Mouse (Mus musculus) hindbrain, postnatal 0 days (tissue): ENCODE measurements around the gene Kmt2b. TPM values are rescaled to one million over a fixed set of nuclear protein-coding genes. Genes with fewer than 3 reads are reported as not detected.

ENCODE experiments used
- ATAC-seq: fragments of 200-750 bp; cut with Nextera tagmentation; 2 replicates; pipeline ENCODE4 v1.8.0; 2017; ENCODE audit warnings: mild to moderate bottlenecking, moderate TSS enrichment, moderate library complexity
- DNase-seq: peaks from one replicate; pipeline ENCODE4 v3.0.0-alpha.2; 2015; ENCODE audit warnings: low spot score
- H3K27ac ChIP-seq: fragments of 300-500 bp; sonication (generic); 2 replicates; pipeline ENCODE4 v1.5.1; 2014; ENCODE audit warnings: mild to moderate bottlenecking
- H3K27me3 ChIP-seq: fragments of 300-500 bp; sonication (generic); 2 replicates; pipeline ENCODE4 v1.6.1; 2014; ENCODE audit warnings: low read length, mixed read lengths; ENCODE audit not compliant: insufficient read depth
- H3K36me3 ChIP-seq: fragments of 300-500 bp; sonication (generic); 2 replicates; pipeline ENCODE4 v1.6.1; 2014; ENCODE audit warnings: low read length, mixed read lengths; ENCODE audit not compliant: insufficient read depth
- H3K4me1 ChIP-seq: fragments of 300-500 bp; sonication (generic); 2 replicates; pipeline ENCODE4 v1.6.1; 2014; ENCODE audit warnings: antibody characterized with exemption, low read length, mixed read lengths; ENCODE audit not compliant: insufficient read depth
- H3K4me2 ChIP-seq: fragments of 300-500 bp; sonication (generic); 2 replicates; pipeline ENCODE4 v1.6.1; 2014; ENCODE audit warnings: low read depth, mild to moderate bottlenecking, low read length, moderate library complexity, mixed read lengths
- H3K4me3 ChIP-seq: fragments of 300-500 bp; sonication (generic); 2 replicates; pipeline ENCODE4 v1.5.1; 2014; ENCODE audit warnings: low read length
- H3K9ac ChIP-seq: fragments of 300-500 bp; sonication (generic); replicated peaks from 2 replicates; pipeline ENCODE4 v1.6.1; 2014; ENCODE audit warnings: mild to moderate bottlenecking, low read length, moderate library complexity, mixed read lengths
- H3K9me3 ChIP-seq: fragments of 300-500 bp; sonication (generic); 2 replicates; pipeline ENCODE4 v1.6.1; 2016; ENCODE audit warnings: low read length, mixed read lengths
- CTCF ChIP-seq: IDR thresholded peaks from 2 replicates; pipeline ENCODE4 v1.5.1; 2016; ENCODE audit warnings: antibody characterized with exemption, control low read depth, low read depth
- WGBS: fragments of 180-500 bp; shearing (Covaris S2); extraction: QIAGEN DNeasy Blood & Tissue Kit; methylation state at CpG from one replicate; pipeline ENCODE4 v1.1.7; 2014; 5-methylcytosine and 5-hydroxymethylcytosine counted together
- polyA plus RNA-seq: library from polyadenylated mRNA; unstranded; fragments of >200 nt; fragmentation: Nextera tagmentation; extraction: Ambion mirVana; gene quantifications from 2 replicates; pipeline ENCODE4 v1.2.1, GENCODE M21; 2015
- total RNA-seq: library from RNA; depleted of rRNA; stranded (reverse); fragments of >200 nt; gene quantifications from 2 replicates; pipeline ENCODE4 v1.2.3, GENCODE M21; 2014

The Kmt2b gene
- total and polyA plus RNA-seq, 2 experiments from 2014 or later = 7.1 to 36.7 TPM

DNA sequence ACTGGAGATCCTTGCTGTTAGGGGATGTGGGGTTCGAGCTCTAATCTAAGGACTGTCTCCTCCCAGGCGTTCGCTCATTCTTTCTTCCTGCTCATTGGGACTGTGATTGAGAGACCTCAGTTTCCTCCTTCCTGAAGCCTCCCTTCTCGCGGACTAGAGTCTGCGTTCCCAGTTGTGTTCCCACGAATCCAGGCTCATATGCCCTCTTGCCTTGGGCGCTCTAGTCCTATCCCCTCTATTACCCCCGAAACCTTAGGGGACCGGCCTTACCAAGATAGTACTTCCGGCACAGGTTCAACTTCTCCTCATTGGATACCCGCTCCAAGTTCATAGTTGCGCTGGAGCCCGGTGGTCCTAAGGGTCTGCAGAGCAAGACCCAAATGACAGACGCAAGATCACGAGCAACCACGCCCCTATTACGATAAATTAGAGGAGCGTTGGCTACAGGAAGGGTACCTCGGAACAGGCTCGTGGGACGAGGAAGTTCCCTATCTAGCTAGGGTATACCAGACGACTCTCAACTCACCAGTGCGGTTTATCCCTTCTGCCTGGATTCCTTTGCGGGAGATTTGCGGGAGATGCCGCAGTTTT is 25.9 kb downstream of the Kmt2b start:
- H3K9ac ChIP-seq = peak overlapping the region; percentile 65
- peak overlapping the region; percentile 89 for H3K27ac ChIP-seq
- H3K9me3 ChIP-seq = no peaks in the 10 kb centered on the region
- H3K4me2 ChIP-seq = peak overlapping the region; percentile 90
- no peak for TF ChIP-seq CTCF
- H3K4me3 ChIP-seq = peak overlapping the region; percentile 63
- DNase-seq (peak; percentile 26), ATAC-seq (peak; percentile 6; the same call in 1 of the 2 replicates)
- H3K27me3 ChIP-seq = no peaks in the 10 kb centered on the region
- H3K4me1 ChIP-seq = peaks cover 10% of the 10 kb centered on the region
- WGBS = 2% methylated on average over 27 of the region's 27 CpGs
- peaks cover 23% of the 10 kb centered on the region for H3K36me3 ChIP-seq

DNA sequence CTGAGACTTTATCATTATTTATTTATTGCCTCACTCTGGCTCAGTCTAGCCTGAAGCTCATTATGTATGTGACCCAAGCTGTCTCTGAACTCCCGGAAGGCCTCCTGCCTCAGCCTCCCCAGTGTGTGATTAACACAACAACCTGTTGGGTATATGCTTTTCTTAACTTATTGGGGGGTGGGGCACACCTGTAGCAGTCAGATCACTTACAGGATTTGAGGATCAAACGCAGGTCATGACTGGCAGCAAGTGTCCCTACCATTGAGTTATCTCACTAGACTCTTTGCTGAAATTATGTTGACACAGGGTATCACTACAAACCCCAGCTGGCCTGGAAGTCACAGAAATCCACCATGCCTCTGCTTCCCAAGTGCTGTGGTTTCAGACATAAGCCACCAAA is 28.2 kb downstream of the Kmt2b start:
- ATAC-seq (no peak), DNase-seq (no peak)
- peaks cover 10% of the 10 kb centered on the region for H3K4me1 ChIP-seq
- no peak overlapping the region for H3K4me2 ChIP-seq
- H3K9me3 ChIP-seq = no peaks in the 10 kb centered on the region
- no peaks in the 10 kb centered on the region for H3K27me3 ChIP-seq
- H3K36me3 ChIP-seq = peaks cover 17% of the 10 kb centered on the region; the same call in 1 of the 2 replicates
- no peak overlapping the region for H3K9ac ChIP-seq
- 68% methylated on average over 2 of the region's 2 CpGs for WGBS
- no peak for TF ChIP-seq CTCF
- H3K27ac ChIP-seq = no peak overlapping the region
- H3K4me3 ChIP-seq = no peak overlapping the region

DNA sequence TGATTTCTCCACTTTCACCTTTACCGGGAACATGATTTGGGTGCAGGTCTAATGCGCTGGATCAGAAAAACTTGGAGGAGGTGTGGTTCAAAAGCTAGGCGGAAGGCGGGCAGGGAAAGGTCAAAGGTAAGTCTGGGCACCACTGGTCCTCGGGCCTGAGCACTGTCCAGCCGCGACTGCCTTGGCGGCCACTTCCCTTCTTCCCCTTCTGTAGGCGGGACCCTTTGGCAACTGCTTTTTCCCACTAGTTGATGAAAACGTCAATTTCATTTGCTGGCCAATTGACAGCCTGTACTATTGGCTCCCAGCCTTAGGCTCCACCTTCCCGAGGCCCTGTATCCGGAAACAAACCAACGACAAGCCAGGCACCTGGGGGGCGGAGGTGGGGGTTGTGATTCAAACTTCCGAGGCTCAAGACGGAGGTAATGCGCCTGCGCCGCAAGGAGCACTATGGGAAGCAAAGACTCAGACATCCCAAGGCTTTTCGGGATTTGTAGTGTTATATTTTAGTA is 29.0 kb downstream of the Kmt2b start, which contains the start of gene Lin37:
Lin37 (minus strand) TSS at position 396 of the 512 bp plus-strand sequence.
- Histone ChIP-seq H3K4me3 (peak within 1 kb of the TSS; percentile 60), H3K4me2 (peak within 1 kb of the TSS; percentile 99), H3K9me3 (no peaks in the 10 kb centered on the region), H3K27me3 (no peaks in the 10 kb centered on the region), H3K4me1 (peaks cover 10% of the 10 kb centered on the region), H3K27ac (peak within 1 kb of the TSS; percentile 71), H3K36me3 (peaks cover 19% of the 10 kb centered on the region), H3K9ac (peak within 1 kb of the TSS; percentile 64)
- ATAC-seq (peak; percentile 90), DNase-seq (peak; percentile 99)
- WGBS = under 1% methylated on average over 20 of the region's 20 CpGs
- no peak for TF ChIP-seq CTCF

DNA sequence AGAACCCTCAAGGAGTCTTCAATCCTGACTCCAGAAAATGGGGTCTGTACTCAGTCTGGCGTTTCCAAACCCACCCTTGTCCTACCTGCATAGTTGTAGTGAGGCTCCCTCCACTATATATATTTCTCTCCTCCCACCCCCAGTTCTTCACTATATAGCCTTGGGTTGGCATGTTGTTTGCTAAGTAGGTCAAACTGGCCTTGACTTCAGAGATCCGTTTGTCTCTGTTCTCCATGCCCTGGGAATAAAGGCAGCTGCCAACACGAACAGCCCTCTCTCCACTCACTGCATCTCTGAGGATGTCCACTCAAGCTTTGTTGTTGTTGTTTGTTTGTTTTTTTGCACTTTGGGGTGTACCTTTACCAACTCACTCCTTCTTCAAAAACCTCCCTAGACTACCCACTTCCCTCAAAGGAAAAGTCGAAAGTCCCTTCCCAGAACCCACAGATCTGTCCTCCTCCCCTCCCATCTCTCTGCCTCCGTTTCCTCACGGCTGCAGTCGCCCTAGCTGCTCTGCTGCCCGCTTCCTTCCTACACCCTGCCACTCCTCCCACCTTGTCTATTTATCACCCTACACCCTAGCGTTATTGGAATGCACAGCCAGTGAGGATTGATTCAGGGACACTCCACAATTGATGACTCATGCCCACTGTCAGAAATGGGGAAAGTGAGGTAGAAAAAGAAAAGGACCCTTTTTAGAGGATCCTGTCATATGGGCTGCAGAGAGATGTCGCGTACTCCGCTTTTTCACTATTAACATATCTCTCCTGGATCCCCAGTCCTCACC is 29.7 kb downstream of the Kmt2b start:
- 14% methylated on average over 12 of the region's 12 CpGs for WGBS
- peaks cover 19% of the 10 kb centered on the region for H3K36me3 ChIP-seq
- peak overlapping the region; percentile 60 for H3K4me3 ChIP-seq
- H3K4me1 ChIP-seq = peaks cover 10% of the 10 kb centered on the region
- H3K9ac ChIP-seq = peak overlapping the region; percentile 64
- no peak for TF ChIP-seq CTCF
- H3K4me2 ChIP-seq = peak overlapping the region; percentile 99
- ATAC-seq (no peak), DNase-seq (no peak)
- no peaks in the 10 kb centered on the region for H3K9me3 ChIP-seq
- no peaks in the 10 kb centered on the region for H3K27me3 ChIP-seq
- peak overlapping the region; percentile 71; the same call in 1 of the 2 replicates for H3K27ac ChIP-seq

DNA sequence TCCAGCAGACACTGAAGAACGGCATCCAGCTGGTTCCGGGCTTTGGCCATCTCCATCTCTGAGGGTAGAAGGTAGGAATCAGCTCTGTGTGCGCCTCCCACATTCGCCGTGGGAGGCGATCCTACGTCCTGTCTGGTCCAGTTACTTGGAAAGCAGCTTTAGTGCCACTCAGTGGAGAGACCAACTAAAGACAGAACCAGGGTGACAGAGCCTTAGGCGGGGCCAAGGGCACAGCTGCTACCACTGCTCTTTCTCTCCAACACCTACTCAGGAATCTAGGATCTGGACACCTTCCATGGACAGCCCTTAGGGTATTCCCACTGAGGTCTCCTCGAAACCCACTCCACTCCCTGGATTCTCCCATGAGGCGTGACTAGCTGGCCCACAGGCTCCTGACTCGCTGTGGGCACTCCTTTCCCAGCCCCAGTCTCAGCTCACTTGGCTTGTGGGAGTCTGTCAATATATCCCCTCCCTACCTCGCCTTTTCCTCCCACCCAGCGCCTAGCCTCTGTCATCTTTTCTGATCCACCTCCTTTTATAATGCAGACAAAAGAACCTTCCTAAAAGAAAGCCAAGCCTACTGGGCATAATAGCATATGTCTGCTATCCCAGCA is 30.5 kb downstream of the Kmt2b start:
- WGBS = 87% methylated on average over 13 of the region's 13 CpGs

DNA sequence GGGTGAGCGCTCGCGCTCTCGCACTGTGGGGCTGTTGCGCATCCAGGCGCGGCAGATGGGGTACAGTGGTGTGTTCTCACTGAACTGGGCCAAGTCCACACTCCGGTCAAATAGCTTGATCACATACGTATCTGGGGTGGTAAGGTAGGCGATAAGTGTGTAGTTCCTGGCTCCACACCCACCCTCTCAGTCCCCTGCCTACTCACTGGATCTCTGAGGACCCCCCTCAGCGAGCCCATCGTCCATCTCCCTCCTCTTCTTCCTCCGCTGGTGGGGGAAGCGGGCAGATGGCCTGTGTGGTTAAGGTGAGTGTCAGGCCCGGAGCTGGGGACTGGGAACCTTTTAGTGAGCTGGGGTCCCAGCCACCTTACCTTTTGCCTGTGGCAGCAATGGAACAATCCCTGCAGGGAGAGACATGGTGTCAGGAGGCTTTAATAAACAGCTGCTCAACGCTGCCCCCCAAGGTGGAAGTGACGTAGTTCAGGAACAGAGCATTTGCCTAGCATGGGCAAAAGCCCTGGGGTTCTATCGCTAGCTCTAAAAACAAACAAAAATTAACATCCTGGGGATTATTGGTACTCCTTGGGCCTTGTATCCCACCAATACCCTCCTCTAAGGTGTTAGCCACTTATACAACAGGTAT is 31.5 kb downstream of the Kmt2b start:
- WGBS = 93% methylated on average over 18 of the region's 18 CpGs

More for the DNA sequence above, 30.5 kb downstream of the Kmt2b start:
- H3K36me3 ChIP-seq = peaks cover 19% of the 10 kb centered on the region
- H3K9ac ChIP-seq = peak overlapping the region; percentile 64
- peaks cover 18% of the 10 kb centered on the region for H3K4me1 ChIP-seq
- no peaks in the 10 kb centered on the region for H3K27me3 ChIP-seq
- no peak overlapping the region for H3K27ac ChIP-seq
- ATAC-seq = no peak
- peak overlapping the region; percentile 99; the same call in 1 of the 2 replicates for H3K4me2 ChIP-seq
- no peak overlapping the region for H3K4me3 ChIP-seq
- no peak for DNase-seq
- no peaks in the 10 kb centered on the region for H3K9me3 ChIP-seq
- TF ChIP-seq CTCF = no peak

More for the DNA sequence above, 31.5 kb downstream of the Kmt2b start:
- H3K9me3 ChIP-seq = no peaks in the 10 kb centered on the region
- TF ChIP-seq CTCF = no peak; the same call in 1 of the 2 replicates
- no peak overlapping the region for H3K27ac ChIP-seq
- H3K27me3 ChIP-seq = no peaks in the 10 kb centered on the region
- H3K4me2 ChIP-seq = no peak overlapping the region
- no peak overlapping the region for H3K4me3 ChIP-seq
- ATAC-seq (no peak), DNase-seq (no peak)
- peaks cover 23% of the 10 kb centered on the region for H3K4me1 ChIP-seq
- peaks cover 19% of the 10 kb centered on the region for H3K36me3 ChIP-seq
- no peak overlapping the region for H3K9ac ChIP-seq
